Mouse (Mus musculus) cerebellum, adult 2 months (tissue): Measurements from ENCODE around the gene Twf2.
"Not testable (repeated sequence)": the region's sequence is repeated elsewhere in the genome, so short reads cannot be mapped to it uniquely, and the experiment has no call there.

Experiments used
- CTCF ChIP-seq: fragments of 200-500 bp; IDR thresholded peaks from 2 replicates; pipeline ENCODE4 v1.5.1; 2011; ENCODE audit warnings: low read depth, mild to moderate bottlenecking, control low read depth, low read length, moderate library complexity, borderline replicate concordance; ENCODE audit not compliant: insufficient read depth
- POLR2A ChIP-seq: fragments of 200-500 bp; IDR thresholded peaks from 2 replicates; pipeline ENCODE4 v1.6.1; 2011; ENCODE audit warnings: low read length, control low read depth, borderline replicate concordance; ENCODE audit not compliant: insufficient read depth

DNA sequence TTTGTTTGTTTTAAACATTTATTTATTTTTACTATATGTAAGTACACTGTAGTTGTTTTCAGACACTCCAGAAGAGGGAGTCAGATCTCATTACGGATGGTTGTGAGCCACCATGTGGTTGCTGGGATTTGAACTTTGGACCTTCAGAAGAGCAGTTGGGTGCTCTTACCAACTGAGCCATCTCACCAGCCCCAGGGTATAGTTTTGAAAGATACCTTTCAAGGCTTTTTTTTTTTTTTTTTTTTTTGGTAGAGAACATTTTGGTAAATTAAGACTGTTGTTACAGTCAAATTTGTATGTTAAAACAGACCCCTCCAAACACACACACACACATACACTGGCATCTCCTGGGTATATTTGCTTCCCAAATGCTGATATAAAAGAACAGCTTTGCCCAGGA, 33.9 kb upstream of the Twf2 start:
- not testable (repeated sequence) for TF ChIP-seq POLR2A, CTCF
